Mouse (Mus musculus) urinary bladder, postnatal 25 days (tissue): ENCODE results near the gene Mrpl39.

ENCODE experiments used
- DNase-seq: peaks from one replicate; pipeline ENCODE4 v3.0.0; 2022; ENCODE audit warnings: low spot score

Mrpl39 gene

DNA sequence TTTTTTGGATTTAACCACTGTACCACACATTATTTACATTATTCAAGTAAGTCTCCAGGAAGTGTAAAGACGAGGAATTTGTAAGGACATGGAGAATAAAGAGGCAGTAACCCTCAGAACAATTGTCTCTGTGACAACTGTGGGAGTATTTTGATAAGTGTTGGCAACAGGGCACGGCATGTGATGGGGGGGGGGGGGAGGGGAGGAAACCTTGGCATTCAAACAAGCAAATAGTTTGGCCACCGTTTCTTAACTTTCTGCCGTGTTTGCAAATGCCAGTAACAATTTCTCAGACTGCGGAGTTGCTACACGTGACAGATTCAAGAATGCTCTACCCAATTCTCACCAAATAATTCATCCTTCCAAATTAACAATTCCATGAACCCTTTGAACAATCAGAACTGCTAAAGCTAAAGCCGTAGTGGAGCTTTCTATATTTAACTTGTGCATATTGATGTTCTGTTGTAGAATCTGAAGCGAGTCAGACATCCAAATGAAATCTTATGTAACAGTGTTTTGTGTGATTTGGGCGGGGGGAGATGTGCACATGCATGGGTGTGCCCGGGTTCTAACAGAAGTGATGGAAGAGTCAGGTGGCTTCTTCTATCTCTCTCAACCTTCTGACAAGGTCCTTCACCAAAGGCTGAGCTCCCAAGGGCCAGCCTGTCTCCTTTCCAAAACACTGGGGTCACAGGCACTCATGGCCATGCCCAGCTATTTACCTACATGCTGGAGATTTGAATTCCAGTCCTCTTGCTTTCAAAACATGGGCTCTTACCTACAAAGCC lies 9.4 kb upstream of the Mrpl39 start:
- no peak for DNase-seq

DNA sequence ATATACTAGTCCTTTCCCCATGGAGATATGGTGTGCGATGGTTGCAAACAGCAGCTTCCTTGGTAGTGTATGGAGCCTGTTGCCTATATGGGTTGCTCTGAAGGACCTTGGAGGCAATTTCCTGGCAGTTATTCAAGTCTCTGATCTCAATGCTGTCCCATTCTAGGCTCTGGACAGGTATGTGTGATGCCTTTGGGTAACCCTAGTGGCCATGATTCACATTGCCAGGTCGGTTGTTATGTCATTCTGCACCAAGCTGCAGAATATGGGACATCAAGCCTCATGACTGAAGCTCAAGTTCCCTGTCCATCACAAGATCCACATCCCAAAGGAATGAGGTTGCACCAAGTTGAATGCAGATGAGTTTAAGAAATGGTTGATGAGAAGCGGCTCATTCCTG lies 1.8 kb upstream of the Mrpl39 start:
- DNase-seq = no peak

GRCm38 (mm10) chr16:84734806-84735165 lies 756 bp downstream of the Mrpl39 start:
- no peak for DNase-seq

DNA sequence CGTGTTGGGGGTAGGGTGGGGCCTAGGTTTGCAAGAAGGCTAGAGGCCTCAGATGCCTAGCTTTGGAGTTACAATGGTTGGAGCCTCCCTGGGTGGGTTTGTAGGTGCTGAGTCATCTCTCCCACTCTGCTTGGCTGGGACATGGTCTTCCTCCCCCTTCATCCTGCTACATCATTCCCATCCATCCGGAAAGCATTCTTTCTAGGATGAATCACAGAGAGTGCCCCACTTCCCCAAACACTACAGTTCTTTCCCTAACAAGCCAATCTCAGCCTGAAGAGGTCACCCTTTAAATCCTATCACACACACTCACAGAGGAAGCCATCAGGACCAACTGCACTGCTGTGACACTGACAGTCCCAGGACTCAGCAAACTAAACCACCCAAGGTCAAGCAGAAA lies 14.9 kb downstream of the Mrpl39 start:
- no peak for DNase-seq

- DNase-seq = no peak
Measured at GRCm38 (mm10) chr16:84718250-84718649, 17.3 kb downstream of the Mrpl39 start.

- DNase-seq = no peak
Measured at GRCm38 (mm10) chr16:84717618-84718248, 17.8 kb downstream of the Mrpl39 start.

- no peak for DNase-seq
Measured at GRCm38 (mm10) chr16:84716724-84717617, 18.6 kb downstream of the Mrpl39 start.

DNA sequence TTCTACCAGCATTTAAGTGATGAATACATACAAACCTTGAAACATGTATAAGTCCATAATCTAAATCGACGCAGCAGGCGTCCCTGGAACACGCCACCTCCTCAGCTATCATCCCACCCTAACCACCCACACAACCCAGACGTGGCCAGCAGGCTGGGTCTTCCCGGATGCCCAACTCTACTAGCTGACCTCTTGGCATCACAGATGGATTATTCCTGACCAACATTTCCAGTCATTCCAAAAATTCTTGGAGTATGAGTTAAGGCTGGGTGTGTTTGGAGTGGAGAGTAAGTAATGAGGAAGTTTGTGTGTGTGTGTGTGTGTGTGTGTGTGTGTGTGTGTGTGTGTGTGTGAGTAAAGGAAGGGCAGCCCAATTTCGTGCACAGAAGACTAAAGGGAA lies 19.3 kb downstream of the Mrpl39 start:
- no peak for DNase-seq

GRCm38 (mm10) chr16:84714978-84715377 lies 20.6 kb downstream of the Mrpl39 start:
- no peak for DNase-seq

DNA sequence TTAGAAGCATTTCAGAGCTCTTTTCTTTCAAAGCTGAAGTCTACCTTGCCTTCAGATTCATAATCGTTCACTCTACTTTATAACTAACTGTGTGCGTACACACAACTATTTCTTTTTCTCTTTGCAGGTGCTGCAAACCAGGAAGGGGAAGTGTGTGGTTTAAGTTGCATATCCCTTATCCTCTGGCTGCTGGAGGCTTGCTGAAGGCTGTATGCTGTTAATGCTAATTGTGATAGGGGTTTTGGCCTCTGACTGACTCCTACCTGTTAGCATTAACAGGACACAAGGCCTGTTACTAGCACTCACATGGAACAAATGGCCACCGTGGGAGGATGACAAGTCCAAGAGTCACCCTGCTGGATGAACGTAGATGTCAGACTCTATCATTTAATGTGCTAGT lies 21.6 kb downstream of the Mrpl39 start:
- DNase-seq = no peak

DNA sequence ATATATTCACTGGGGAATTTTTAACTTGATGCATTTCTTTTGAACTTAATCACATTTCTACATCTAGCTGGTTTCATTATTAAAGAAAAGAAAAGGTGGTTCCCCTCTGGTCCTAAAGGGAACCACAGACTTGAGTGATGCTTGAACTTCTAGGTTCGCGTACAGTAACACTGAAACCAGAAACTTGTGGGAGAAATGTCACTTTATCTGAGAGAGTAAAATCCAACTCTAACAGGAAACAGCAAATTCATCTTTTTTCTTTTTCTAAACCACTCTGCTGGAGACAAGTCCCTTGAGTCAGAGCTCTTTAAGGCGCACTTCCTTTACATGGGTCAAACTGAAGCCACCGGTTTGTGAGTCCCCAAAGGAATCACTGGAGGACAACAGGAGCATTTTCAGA lies 22.4 kb downstream of the Mrpl39 start:
- DNase-seq = no peak

- no peak for DNase-seq
Measured at GRCm38 (mm10) chr16:84708649-84709048, 26.9 kb downstream of the Mrpl39 start.

DNA sequence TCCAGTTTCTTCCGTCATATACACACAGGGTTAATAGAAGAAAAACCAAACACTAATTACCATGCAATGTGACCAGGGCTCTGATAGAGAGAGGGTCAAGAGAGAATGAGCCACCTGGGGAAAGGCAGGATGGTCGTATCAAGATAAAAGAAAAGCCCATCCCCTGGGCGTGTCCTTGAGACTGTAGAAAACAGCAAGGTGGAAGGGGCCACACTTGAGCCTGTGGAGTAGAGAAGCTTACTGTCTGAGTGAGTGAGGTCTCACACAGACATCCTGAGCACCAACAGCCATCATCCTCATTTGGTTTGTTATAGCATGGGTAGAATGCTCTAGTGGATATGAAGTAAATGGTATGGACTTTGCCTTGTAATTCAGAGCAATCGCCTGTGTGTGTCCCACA lies 27.7 kb downstream of the Mrpl39 start:
- DNase-seq = no peak

DNA sequence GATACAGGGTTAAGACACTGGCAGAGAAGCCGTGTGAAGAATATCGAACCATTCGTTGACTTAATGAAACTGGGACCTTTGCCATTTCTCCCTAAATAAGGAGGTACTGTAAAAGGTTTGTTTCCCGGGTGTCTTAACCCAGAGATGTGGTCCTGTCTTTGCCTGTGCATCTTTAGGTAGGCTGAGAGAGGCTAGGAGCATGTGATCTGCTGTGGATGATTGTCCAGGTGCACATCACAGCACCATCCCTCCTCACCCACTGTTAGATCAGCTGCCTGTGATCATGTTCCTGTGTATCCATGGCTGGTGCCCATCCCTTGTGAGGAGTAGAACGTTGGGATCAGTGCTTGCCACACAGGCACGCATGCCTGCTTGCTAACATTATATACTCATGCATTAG lies 29.0 kb downstream of the Mrpl39 start:
- no peak for DNase-seq

- no peak for DNase-seq
Measured at GRCm38 (mm10) chr16:84705507-84705906, 30.0 kb downstream of the Mrpl39 start.

DNA sequence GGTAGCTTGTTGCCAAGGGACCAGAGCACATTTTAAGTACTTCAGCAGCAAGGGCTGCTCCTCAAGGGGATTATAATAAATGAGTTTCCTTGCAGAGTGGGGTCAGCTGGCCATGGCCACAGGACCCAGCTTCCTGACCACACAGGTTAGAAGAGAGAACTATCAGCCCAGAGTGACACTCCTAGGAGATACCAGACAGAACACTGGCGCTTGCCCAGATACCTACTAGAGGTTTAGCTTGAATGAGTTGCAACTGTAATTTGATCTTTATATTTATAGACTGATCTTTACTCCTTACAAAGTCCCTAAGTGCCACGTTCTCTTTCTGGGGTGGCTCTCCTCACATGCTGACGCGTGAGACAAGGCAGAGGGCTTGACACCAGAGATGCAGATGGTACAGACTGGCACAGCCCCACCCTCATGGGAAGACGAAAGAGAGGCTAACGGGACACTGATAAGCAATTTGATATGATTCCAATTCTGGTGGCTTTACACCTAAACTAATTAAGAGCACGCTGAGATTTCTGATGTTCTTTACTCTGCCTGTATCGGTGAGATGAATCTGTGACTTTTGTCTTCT lies 30.8 kb downstream of the Mrpl39 start:
- no peak for DNase-seq

- no peak for DNase-seq
Measured at GRCm38 (mm10) chr16:84703769-84704660, 31.5 kb downstream of the Mrpl39 start.

GRCm38 (mm10) chr16:84703129-84703768 lies 32.3 kb downstream of the Mrpl39 start:
- peak; percentile 51 for DNase-seq

DNA sequence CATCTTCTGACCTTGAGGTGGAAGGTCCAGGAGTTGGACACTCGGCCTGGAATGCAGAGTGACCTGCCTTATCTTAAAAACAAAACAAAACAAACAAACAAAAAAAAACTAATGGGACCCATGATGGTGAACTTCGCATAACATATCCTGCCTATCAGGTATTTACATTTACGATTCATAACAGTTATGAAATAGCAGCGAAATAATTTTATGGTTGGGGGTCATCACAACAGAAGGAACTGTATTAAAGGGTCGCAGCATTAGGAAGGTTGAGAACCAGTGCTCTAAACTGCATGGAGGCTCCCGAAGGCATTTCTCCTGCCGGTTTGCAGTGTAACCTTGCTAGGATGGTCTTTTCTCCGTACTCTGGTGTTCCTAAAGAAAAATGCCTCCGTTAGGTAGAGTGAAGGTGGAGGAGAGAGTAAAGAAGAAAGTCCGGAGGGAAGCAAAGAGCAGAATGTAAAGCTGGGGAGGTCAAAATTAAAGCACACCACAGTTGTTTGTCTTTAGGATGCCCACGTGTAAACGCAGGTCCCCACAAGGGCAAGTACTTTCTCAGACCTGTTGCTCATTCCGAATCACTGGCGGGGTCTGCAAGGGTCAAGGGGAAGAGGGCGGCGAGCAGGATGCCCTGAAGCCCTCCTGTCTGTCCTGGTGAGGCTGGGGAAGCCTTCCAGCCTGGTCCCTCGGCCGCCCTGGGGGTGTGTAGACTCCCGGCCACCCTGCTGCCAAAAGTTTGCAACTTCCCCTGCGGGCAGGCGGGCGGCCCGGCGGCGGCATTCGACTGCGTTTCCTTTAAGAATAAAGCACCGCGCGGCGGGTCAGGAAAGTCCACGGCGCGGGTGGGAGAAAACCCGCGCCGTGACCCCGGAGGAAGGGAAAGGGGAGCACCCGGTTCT lies 33.1 kb downstream of the Mrpl39 start:
- peak; percentile 36 for DNase-seq

- DNase-seq = no peak
Measured at GRCm38 (mm10) chr16:84701041-84701440, 34.5 kb downstream of the Mrpl39 start.
